Mouse (Mus musculus): Measurements from ENCODE around the gene Kcnk13. TPM values are rescaled to one million over a fixed set of nuclear protein-coding genes. Genes with fewer than 3 reads are reported as not detected.

The Kcnk13 gene
- total RNA-seq, 1 experiment from 2014 or later, result not detected

GRCm38 (mm10) chr12:100038741-100039262 lies 74.5 kb downstream of the Kcnk13 start:
- ATAC-seq (replicated peaks in 1 of 2; ENCODE audit: insufficient read depth in 1 of 2, low FRiP score in 2 of 2, low TSS enrichment in 1 of 2, low read depth in 1 of 2, poor library complexity in 2 of 2, severe bottlenecking in 2 of 2), result no peak

GRCm38 (mm10) chr12:100042116-100042515 lies 77.8 kb downstream of the Kcnk13 start:
- no peak for ATAC-seq (replicated peaks in 1 of 2; ENCODE audit: insufficient read depth in 1 of 2, low FRiP score in 2 of 2, low TSS enrichment in 1 of 2, low read depth in 1 of 2, poor library complexity in 2 of 2, severe bottlenecking in 2 of 2)

GRCm38 (mm10) chr12:100044704-100045103 lies 80.4 kb downstream of the Kcnk13 start:
- ATAC-seq (replicated peaks in 1 of 2; ENCODE audit: insufficient read depth in 1 of 2, low FRiP score in 2 of 2, low TSS enrichment in 1 of 2, low read depth in 1 of 2, poor library complexity in 2 of 2, severe bottlenecking in 2 of 2), result peak; percentile 75 to 91

GRCm38 (mm10) chr12:100050552-100050951 lies 86.3 kb downstream of the Kcnk13 start:
- no peak for ATAC-seq (replicated peaks in 1 of 2; ENCODE audit: insufficient read depth in 1 of 2, low FRiP score in 2 of 2, low TSS enrichment in 1 of 2, low read depth in 1 of 2, poor library complexity in 2 of 2, severe bottlenecking in 2 of 2)

- ATAC-seq (replicated peaks in 1 of 2; ENCODE audit: insufficient read depth in 1 of 2, low FRiP score in 2 of 2, low TSS enrichment in 1 of 2, low read depth in 1 of 2, poor library complexity in 2 of 2, severe bottlenecking in 2 of 2), result no peak
Measured at GRCm38 (mm10) chr12:100053617-100054016, 89.3 kb downstream of the Kcnk13 start.

- ATAC-seq (replicated peaks in 1 of 2; ENCODE audit: insufficient read depth in 1 of 2, low FRiP score in 2 of 2, low TSS enrichment in 1 of 2, low read depth in 1 of 2, poor library complexity in 2 of 2, severe bottlenecking in 2 of 2), result no peak
Measured at GRCm38 (mm10) chr12:100061071-100061470, 96.8 kb downstream of the Kcnk13 start.

GRCm38 (mm10) chr12:100061826-100062225 lies 97.5 kb downstream of the Kcnk13 start:
- ATAC-seq (replicated peaks in 1 of 2; ENCODE audit: insufficient read depth in 1 of 2, low FRiP score in 2 of 2, low TSS enrichment in 1 of 2, low read depth in 1 of 2, poor library complexity in 2 of 2, severe bottlenecking in 2 of 2), result no peak

- no peak for ATAC-seq (replicated peaks in 1 of 2; ENCODE audit: insufficient read depth in 1 of 2, low FRiP score in 2 of 2, low TSS enrichment in 1 of 2, low read depth in 1 of 2, poor library complexity in 2 of 2, severe bottlenecking in 2 of 2)
Measured at GRCm38 (mm10) chr12:100062584-100062983, 98.3 kb downstream of the Kcnk13 start.

GRCm38 (mm10) chr12:100065109-100065508 lies 100.8 kb downstream of the Kcnk13 start:
- no peak for ATAC-seq (replicated peaks in 1 of 2; ENCODE audit: insufficient read depth in 1 of 2, low FRiP score in 2 of 2, low TSS enrichment in 1 of 2, low read depth in 1 of 2, poor library complexity in 2 of 2, severe bottlenecking in 2 of 2)

- ATAC-seq (replicated peaks in 1 of 2; ENCODE audit: insufficient read depth in 1 of 2, low FRiP score in 2 of 2, low TSS enrichment in 1 of 2, low read depth in 1 of 2, poor library complexity in 2 of 2, severe bottlenecking in 2 of 2), result peak; percentile 77 to 81
Measured at GRCm38 (mm10) chr12:100067477-100067876, 103.2 kb downstream of the Kcnk13 start.

- ATAC-seq (replicated peaks in 1 of 2; ENCODE audit: insufficient read depth in 1 of 2, low FRiP score in 2 of 2, low TSS enrichment in 1 of 2, low read depth in 1 of 2, poor library complexity in 2 of 2, severe bottlenecking in 2 of 2), result no peak
Measured at GRCm38 (mm10) chr12:100073201-100073672, 108.9 kb downstream of the Kcnk13 start.

- no peak for ATAC-seq (replicated peaks in 1 of 2; ENCODE audit: insufficient read depth in 1 of 2, low FRiP score in 2 of 2, low TSS enrichment in 1 of 2, low read depth in 1 of 2, poor library complexity in 2 of 2, severe bottlenecking in 2 of 2)
Measured at GRCm38 (mm10) chr12:100075715-100076114, 111.4 kb downstream of the Kcnk13 start.

- ATAC-seq (replicated peaks in 1 of 2; ENCODE audit: insufficient read depth in 1 of 2, low FRiP score in 2 of 2, low TSS enrichment in 1 of 2, low read depth in 1 of 2, poor library complexity in 2 of 2, severe bottlenecking in 2 of 2), result no peak
Measured at GRCm38 (mm10) chr12:100079636-100080286, 115.5 kb downstream of the Kcnk13 start.

- ATAC-seq (replicated peaks in 1 of 2; ENCODE audit: insufficient read depth in 1 of 2, low FRiP score in 2 of 2, low TSS enrichment in 1 of 2, low read depth in 1 of 2, poor library complexity in 2 of 2, severe bottlenecking in 2 of 2), result no peak
Measured at GRCm38 (mm10) chr12:100088026-100088425, 123.7 kb downstream of the Kcnk13 start.

GRCm38 (mm10) chr12:100089265-100089664 lies 125.0 kb downstream of the Kcnk13 start:
- no peak; a peak in 1 of 4 replicates for ATAC-seq (replicated peaks in 1 of 2; ENCODE audit: insufficient read depth in 1 of 2, low FRiP score in 2 of 2, low TSS enrichment in 1 of 2, low read depth in 1 of 2, poor library complexity in 2 of 2, severe bottlenecking in 2 of 2)

- no peak for ATAC-seq (replicated peaks in 1 of 2; ENCODE audit: insufficient read depth in 1 of 2, low FRiP score in 2 of 2, low TSS enrichment in 1 of 2, low read depth in 1 of 2, poor library complexity in 2 of 2, severe bottlenecking in 2 of 2)
Measured at GRCm38 (mm10) chr12:100090750-100091149, 126.5 kb downstream of the Kcnk13 start.

GRCm38 (mm10) chr12:100093046-100093445 lies 128.7 kb downstream of the Kcnk13 start:
- ATAC-seq (replicated peaks in 1 of 2; ENCODE audit: insufficient read depth in 1 of 2, low FRiP score in 2 of 2, low TSS enrichment in 1 of 2, low read depth in 1 of 2, poor library complexity in 2 of 2, severe bottlenecking in 2 of 2), result no peak

GRCm38 (mm10) chr12:100099971-100100706 lies 135.8 kb downstream of the Kcnk13 start:
- ATAC-seq (replicated peaks in 1 of 2; ENCODE audit: insufficient read depth in 1 of 2, low FRiP score in 2 of 2, low TSS enrichment in 1 of 2, low read depth in 1 of 2, poor library complexity in 2 of 2, severe bottlenecking in 2 of 2), result no peak

Data from hematopoietic stem cell, adult 5-6 weeks (primary cell).